Comparison of ENCODE assay signal across 25 mouse cellular contexts in the genomic region with DNA sequence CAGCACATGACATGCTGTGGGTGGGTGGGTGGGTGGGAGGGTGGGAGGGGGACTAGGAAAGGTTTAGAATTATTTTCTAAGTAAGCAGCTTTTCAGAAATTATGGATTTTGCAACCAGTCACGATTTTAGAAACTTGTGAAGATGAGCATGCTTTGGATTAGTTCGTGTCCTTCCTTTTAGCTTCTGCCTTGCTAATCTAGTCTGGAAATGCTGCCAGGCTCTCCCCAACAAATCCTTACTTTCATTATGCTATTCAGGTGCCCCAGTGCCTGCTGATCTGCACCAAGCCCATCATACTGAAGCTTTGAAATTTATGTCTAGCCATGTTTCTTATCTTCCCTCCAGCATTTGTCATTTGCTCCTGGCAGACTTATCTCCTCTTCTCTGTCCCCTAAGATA. TPM values are rescaled to one million over a fixed set of nuclear protein-coding genes. Genes with fewer than 3 reads are reported as not detected.
"Had no signal": no experiment of that assay in that cellular context is flagged by ENCODE, and none has a peak within 500 bp of the region (broad histone marks: within the 10 kb centered on the region; RNA-seq: fewer than 3 reads in every experiment).

No protein-coding gene starts in this region.

- H3K9ac ChIP-seq: liver, postnatal 0 days; lung, embryonic 15.5 days; midbrain, embryonic 12.5 days; midbrain, embryonic 15.5 days; neural tube, embryonic 12.5 days; stomach, embryonic 15.5 days had no signal

- H3K9me3 ChIP-seq: lung, embryonic 15.5 days; megakaryocyte, embryonic 14.5 days; midbrain, embryonic 12.5 days; midbrain, embryonic 15.5 days; neural tube, embryonic 12.5 days; stomach, embryonic 15.5 days had no signal

- H3K4me1 ChIP-seq: lung, embryonic 15.5 days; megakaryocyte, embryonic 14.5 days; midbrain, embryonic 12.5 days; neural tube, embryonic 12.5 days; stomach, embryonic 15.5 days had no signal

- H3K4me3 ChIP-seq: lung, embryonic 15.5 days; megakaryocyte, embryonic 14.5 days; midbrain, embryonic 12.5 days; midbrain, embryonic 15.5 days; neural tube, embryonic 12.5 days; stomach, embryonic 15.5 days had no signal

- H3K36me3 ChIP-seq: lung, embryonic 15.5 days; midbrain, embryonic 12.5 days; midbrain, embryonic 15.5 days; neural tube, embryonic 12.5 days; stomach, embryonic 15.5 days had no signal

- H3K27ac ChIP-seq: lung, embryonic 15.5 days; macrophage; midbrain, embryonic 12.5 days; midbrain, embryonic 15.5 days; neural tube, embryonic 12.5 days; stomach, embryonic 15.5 days; stomach, postnatal 0 days had no signal

- DNase-seq: liver, postnatal 0 days; lung, adult 2 months; lung, postnatal 14 days; lung, postnatal 36 days; right cerebral cortex, postnatal 14 days; thymus, adult 2 months; thymus, postnatal 25 days; thymus, postnatal 4 days had no signal

- ATAC-seq: liver, postnatal 0 days; lung, postnatal 0 days; midbrain, embryonic 15.5 days had no signal

- H3K4me2 ChIP-seq: lung, embryonic 15.5 days; midbrain, embryonic 12.5 days; midbrain, embryonic 15.5 days; neural tube, embryonic 12.5 days; stomach, embryonic 15.5 days had no signal

- H3K27me3 ChIP-seq: lung, embryonic 15.5 days; midbrain, embryonic 12.5 days; midbrain, embryonic 15.5 days; neural tube, embryonic 12.5 days; stomach, embryonic 15.5 days had no signal

RNA-seq across cellular contexts. Expression of a gene that starts 34.8 kb away (rescaled TPM):
- total RNA-seq: megakaryocyte progenitor cell, adult 5-6 weeks; monocyte, adult 5-6 weeks; neutrophil, adult 5-6 weeks had no signal
- polyA plus RNA-seq: macrophage had no signal

RNA-seq across cellular contexts. Expression of a gene that starts 57.6 kb away (rescaled TPM):
- total RNA-seq: megakaryocyte progenitor cell, adult 5-6 weeks; midbrain, postnatal 0 days; monocyte, adult 5-6 weeks; neutrophil, adult 5-6 weeks had no signal
- polyA plus RNA-seq: liver, postnatal 0 days; lung, adult 2 months; lung, embryonic 15.5 days; lung, postnatal 0 days; macrophage; midbrain, embryonic 12.5 days; midbrain, embryonic 15.5 days; midbrain, postnatal 0 days; neural tube, embryonic 12.5 days; neural tube, embryonic 14.5 days; spleen, adult 2 months; stomach, embryonic 15.5 days; stomach, postnatal 0 days; testis, adult 2 months; thymus, adult 2 months; urinary bladder, adult 2 months had no signal
